Mouse (Mus musculus): ENCODE measurements around the gene Gm13275.
"Not testable (repeated sequence)": the region's sequence is repeated elsewhere in the genome, so short reads cannot be mapped to it uniquely, and the experiment has no call there.

Gm13275 gene

GRCm38 (mm10) chr4:88797097-88797496, 2.8 kb downstream of the Gm13275 start, which contains the start of gene Gm13279:
Gene Gm13279, plus strand, starts transcription at chr4:88797397.
- DNase-seq (ENCODE audit: extremely low spot score, low spot score) = not testable (repeated sequence)

DNA sequence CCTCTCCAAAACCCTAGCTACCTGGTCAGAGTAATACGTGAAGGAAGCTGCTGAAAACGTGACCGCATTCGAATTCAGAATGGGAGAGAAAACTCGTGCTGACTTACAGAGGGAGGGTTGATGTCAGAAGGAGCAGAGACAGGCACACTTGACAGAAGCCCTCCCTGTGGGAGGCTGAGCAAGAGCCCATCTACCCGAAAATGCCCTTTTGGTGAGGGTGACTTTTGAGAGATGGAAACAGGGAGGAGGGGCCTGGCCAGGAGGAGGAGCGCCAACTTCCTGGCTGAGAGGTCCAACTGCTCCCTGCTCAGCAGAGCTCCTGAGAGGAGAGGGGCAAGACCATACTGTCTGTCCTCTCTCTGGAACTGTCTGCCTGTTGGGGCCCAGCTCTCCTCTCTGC, 5.1 kb downstream of the Gm13275 start, which contains the start of gene Gm13285:
Gm13285 (plus strand) TSS at position 301 of the 400 bp plus-strand sequence.
- DNase-seq (ENCODE audit: extremely low spot score, low spot score) = not testable (repeated sequence)

GRCm38 (mm10) chr4:88802954-88803353, 8.7 kb downstream of the Gm13275 start, which contains the start of gene Gm13287:
Gene Gm13287, plus strand, starts transcription at chr4:88803254.
- DNase-seq (ENCODE audit: extremely low spot score, low spot score) = not testable (repeated sequence)

DNA sequence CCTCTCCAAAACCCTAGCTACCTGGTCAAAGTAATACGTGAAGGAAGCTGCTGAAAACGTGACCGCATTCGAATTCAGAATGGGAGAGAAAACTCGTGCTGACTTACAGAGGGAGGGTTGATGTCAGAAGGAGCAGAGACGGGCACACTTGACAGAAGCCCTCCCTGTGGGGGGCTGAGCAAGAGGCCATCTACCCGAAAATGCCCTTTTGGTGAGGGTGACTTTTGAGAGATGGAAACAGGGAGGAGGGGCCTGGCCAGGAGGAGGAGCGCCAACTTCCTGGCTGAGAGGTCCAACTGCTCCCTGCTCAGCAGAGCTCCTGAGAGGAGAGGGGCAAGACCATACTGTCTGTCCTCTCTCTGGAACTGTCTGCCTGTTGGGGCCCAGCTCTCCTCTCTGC, 10.9 kb downstream of the Gm13275 start, which contains the start of gene Gm13288:
Gm13288 (plus strand) TSS at position 301 of the 400 bp plus-strand sequence.
- not testable (repeated sequence) for DNase-seq (ENCODE audit: extremely low spot score, low spot score)

DNA sequence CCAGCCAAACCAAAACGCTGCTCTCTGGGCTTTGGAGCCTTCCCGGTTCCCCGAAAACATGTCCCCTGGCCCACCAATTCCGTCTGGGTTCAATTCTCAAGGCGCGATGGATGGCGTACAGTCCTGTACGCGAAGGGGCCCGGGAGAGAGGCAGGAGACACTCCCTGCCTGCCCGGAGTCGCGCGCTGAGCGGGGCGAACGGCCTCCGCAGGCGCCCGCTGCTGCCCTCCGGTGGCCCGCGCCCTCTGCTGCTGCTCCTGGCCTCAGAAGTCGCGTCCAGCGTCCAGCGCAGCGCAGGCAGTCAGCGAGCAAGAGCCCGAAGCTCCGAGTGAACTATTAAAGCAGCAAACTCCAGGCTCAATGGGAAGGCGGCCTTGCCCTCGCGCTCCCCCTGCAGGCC, 11.5 kb downstream of the Gm13275 start:
- not testable (repeated sequence) for DNase-seq (ENCODE audit: extremely low spot score, low spot score)

GRCm38 (mm10) chr4:88815928-88816327, 21.6 kb downstream of the Gm13275 start, which contains the start of gene Ifna7:
Gene Ifna7, plus strand, starts transcription at chr4:88816228.
- no peak for DNase-seq (ENCODE audit: extremely low spot score, low spot score)

DNA sequence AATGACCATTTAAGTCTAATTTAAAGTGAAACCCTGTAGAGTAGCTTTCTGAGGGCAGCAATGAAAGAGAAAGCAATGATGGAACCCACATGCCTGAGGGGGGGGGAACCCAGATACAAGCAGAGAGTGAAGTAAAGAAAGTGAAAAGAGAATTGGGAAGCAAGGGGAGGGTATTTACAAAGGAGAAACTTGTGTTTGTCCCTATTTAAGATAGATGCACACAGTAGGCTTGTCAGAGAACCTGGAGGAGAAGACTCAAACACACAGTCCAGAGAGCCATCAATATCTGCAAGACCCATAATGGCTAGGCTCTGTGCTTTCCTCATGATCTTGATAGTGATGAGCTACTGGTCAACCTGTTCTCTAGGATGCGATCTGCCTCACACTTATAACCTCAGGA, 25.4 kb downstream of the Gm13275 start, which contains the start of gene Ifna11:
Ifna11 (plus strand) TSS at position 301 of the 400 bp plus-strand sequence.
- DNase-seq (ENCODE audit: extremely low spot score, low spot score) = no peak

- DNase-seq (ENCODE audit: extremely low spot score, low spot score) = no peak
These were observed 28.7 kb downstream of the Gm13275 start for GRCm38 (mm10) chr4:88822995-88823394.

DNA sequence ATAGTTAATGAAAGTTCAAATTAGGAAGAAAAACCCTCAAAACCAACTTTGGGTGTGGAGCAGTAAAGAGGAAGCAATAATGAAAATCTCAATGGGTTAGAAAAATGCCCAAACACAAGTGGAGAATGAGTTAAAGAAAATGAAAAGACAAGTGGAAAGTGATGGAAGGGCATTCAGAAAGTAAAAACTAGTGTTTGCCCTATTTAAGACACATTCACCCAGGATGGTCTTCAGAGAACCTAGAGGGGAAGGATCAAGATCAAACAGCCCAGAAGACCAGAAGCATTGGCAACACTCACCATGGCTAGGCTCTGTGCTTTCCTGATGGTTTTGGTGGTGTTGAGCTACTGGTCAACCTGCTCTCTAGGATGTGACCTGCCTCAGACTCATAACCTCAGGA, 32.8 kb downstream of the Gm13275 start, which contains the start of gene Ifna6:
Ifna6 (plus strand) TSS at position 301 of the 400 bp plus-strand sequence.
- DNase-seq (ENCODE audit: extremely low spot score, low spot score) = not testable (repeated sequence)

DNA sequence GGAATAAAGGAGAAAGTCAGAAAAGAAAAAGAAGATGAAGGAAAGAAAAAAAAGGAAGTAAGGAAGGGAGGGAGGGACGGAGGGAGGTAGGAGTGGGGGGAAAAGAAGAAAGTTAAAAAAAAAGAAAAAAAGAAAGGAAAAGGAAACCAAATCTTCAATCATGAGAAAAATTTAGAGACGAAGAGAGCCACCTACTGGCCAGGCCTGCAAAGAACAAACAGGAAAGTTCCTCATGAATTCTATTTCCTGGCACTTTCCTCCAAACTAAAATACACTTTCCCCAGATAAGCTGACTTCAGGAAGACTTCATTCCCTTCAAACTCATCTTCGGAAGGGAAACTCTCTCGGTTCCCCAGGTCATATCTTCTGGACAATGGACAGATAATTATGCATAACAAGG, 36.2 kb downstream of the Gm13275 start:
- DNase-seq (ENCODE audit: extremely low spot score, low spot score) = no peak

GRCm38 (mm10) chr4:88835225-88835624, 40.9 kb downstream of the Gm13275 start, which contains the start of gene Ifna5:
Gene Ifna5, plus strand, starts transcription at chr4:88835525.
- not testable (repeated sequence) for DNase-seq (ENCODE audit: extremely low spot score, low spot score)

- no peak for DNase-seq (ENCODE audit: extremely low spot score, low spot score)
These were observed 44.5 kb downstream of the Gm13275 start for GRCm38 (mm10) chr4:88838828-88839227.

DNA sequence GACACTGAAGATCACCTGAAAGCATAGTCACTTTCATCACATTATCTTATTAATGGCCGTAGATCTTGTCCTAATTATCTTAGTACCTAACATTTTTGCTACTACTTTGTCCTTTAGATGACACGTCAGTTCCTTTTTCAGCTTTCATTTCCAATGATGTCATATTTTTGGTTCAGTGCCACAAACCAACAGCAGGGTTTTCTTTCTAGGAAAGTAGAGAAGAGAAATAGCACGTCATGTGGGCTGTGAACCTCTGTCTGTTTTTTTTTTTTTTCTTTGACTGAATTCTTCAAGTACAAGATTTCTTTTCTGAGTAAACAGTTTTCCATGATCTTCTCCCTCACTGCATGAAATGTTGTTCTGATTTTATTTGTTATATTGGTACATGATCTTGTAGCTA, 45.8 kb downstream of the Gm13275 start:
- DNase-seq (ENCODE audit: extremely low spot score, low spot score) = no peak

DNA sequence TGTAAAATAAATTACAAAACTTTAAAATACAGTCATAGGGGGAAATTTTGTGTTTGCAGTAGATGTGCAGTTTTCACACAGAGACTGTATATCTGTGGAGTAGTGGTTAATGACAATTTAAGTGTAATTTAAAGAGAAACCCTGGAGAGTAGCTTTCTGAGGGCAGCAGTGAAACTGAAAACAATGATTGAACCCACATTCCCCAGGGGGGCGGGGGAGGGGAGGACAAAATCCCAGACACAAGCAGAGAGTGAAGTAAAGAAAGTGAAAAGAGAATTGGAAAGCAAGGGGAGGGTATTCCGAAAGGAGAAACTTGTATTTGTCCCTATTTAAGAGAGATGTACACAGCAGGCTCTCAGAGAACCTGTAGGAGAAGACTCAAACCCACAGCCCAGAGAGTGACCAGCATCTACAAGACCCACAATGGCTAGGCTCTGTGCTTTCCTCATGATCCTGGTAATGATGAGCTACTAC, 47.2 kb downstream of the Gm13275 start, which contains the start of gene Ifna4:
Ifna4 (plus strand) TSS at position 424 of the 474 bp plus-strand sequence.
- DNase-seq (ENCODE audit: extremely low spot score, low spot score) = no peak
